Mouse (Mus musculus) erythroblast, embryonic 14.5 days (primary cell): Measurements from ENCODE around the gene Lemd2. TPM values are rescaled to one million over a fixed set of nuclear protein-coding genes. Genes with fewer than 3 reads are reported as not detected.
"Not testable (repeated sequence)": the region's sequence is repeated elsewhere in the genome, so short reads cannot be mapped to it uniquely, and the experiment has no call there.

Source experiments
- H3K27me3 ChIP-seq: 2 replicates; pipeline ENCODE4 v1.6.1; 2012; ENCODE audit warnings: inconsistent platforms; ENCODE audit not compliant: control insufficient read depth
- H3K36me3 ChIP-seq: 2 replicates; pipeline ENCODE4 v1.6.1; 2012; ENCODE audit warnings: mild to moderate bottlenecking, inconsistent platforms; ENCODE audit not compliant: control insufficient read depth
- H3K4me1 ChIP-seq: 2 replicates; pipeline ENCODE4 v1.6.1; 2012; ENCODE audit warnings: inconsistent platforms; ENCODE audit not compliant: control insufficient read depth
- H3K4me3 ChIP-seq: replicated peaks from 2 replicates; pipeline ENCODE3; 2012; ENCODE audit warnings: moderate library complexity, mild to moderate bottlenecking, inconsistent platforms
- H3K9me3 ChIP-seq: 2 replicates; pipeline ENCODE4 v1.6.1; 2012; ENCODE audit warnings: low read length, inconsistent platforms, mixed read lengths; ENCODE audit not compliant: control insufficient read depth
- GATA1 ChIP-seq: IDR thresholded peaks from 2 replicates; pipeline ENCODE4 v1.6.1; 2012; ENCODE audit warnings: low read length, inconsistent platforms, mixed read lengths
- TAL1 ChIP-seq: IDR thresholded peaks from 3 replicates; pipeline ENCODE4 v1.6.1; 2012; ENCODE audit warnings: low read length, inconsistent platforms, mixed read lengths
- polyA plus RNA-seq: library from polyadenylated mRNA; stranded (reverse); fragments of >175 nt; gene quantifications from 2 replicates; pipeline ENCODE4 v1.2.3, GENCODE M21; 2012

Lemd2 gene
- polyA plus RNA-seq, 1 experiment: 6.5 TPM

DNA sequence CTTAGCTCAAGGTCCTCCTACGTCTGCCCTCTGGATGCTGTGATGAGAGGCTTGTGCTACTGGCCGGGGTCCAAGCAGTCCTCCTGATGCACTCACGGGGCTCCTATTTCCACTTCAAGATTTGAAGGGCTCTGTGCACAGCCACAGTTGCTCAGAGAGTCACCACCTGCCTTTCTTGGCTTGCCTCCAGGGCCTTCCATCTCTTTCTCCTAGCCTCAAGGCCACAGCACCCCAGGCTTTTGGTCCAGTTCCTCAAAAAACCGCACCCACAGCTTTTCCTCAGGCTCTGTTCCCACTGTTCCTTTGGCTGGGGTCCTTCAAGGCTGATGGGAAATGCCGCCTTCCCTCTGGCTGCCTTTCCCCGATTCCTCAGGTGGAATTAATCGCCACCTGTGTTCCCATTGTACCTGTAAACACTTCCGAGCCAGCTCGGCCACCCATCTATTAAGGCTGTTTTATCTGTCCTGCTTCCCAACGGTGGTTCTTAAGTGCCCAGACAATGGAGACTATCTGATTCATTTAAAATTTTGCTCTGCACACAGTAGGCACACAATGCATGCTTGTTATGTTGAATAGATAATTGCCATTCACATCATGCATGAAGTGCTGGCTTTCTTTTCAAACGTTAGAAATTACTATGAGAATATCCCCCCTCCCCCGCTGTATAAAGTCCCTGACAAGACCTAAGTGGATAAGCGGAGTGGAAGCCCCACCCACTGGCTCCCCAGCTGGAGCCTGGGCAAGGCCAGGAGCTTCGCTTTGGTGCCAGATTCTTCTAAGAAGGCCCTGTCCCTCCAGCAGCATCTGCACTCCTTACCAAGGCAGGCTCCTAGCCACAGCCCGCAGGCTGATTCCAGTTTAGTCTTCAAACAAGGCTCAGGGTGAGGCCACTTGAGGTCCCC is 36.5 kb upstream of the Lemd2 start:
- Histone ChIP-seq H3K36me3 (no peaks in the 10 kb centered on the region), H3K9me3 (no peaks in the 10 kb centered on the region), H3K4me1 (no peaks in the 10 kb centered on the region), H3K4me3 (no peak overlapping the region), H3K27me3 (no peaks in the 10 kb centered on the region)
- TF ChIP-seq TAL1 (no peak), GATA1 (no peak)

DNA sequence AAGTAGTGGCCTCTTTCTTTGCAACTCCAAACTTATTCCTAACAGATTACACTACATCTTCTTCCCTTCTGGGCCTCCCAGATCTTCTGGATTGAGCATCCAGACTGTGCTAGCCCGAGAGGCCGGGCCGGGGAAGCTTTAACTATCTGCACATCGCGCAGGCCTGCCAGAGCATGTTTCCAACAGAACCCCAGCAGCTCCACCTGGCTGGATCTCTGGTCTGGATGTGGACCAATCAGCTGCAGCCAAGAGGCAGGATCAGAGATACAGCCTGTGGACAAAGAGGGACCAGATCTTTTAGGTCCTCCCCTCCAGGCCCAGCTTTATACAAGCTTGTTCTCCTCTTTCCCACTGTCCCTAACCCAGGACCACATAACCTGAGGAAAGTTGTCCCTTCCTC is 35.7 kb upstream of the Lemd2 start:
- Histone ChIP-seq H3K36me3 (no peaks in the 10 kb centered on the region), H3K4me3 (no peak overlapping the region), H3K27me3 (no peaks in the 10 kb centered on the region), H3K9me3 (no peaks in the 10 kb centered on the region), H3K4me1 (no peaks in the 10 kb centered on the region)
- no peak for TF ChIP-seq GATA1
- TF ChIP-seq TAL1: no peak

DNA sequence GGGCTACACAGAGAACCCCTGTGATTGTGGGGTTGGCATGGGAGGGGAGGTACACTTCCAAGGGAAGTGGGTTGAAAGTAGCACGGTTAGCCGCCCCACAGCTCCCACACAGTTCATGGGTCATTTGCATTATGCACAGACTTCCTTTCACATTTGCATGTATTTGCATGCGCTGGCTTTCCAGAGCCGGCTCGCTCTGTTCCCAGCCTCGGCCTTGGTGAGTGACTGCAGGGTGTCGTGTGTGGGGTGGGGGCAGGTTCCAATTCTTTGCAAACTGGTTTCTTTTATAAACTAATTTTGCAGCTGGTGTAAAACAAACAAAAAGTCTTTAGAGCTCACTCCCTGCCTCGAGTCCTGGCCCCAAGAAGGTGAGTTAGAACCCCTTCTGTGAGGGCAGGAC is 34.4 kb upstream of the Lemd2 start:
- no peak overlapping the region for H3K4me3 ChIP-seq
- no peaks in the 10 kb centered on the region for H3K27me3 ChIP-seq
- no peaks in the 10 kb centered on the region for H3K36me3 ChIP-seq
- peaks cover 4% of the 10 kb centered on the region for H3K9me3 ChIP-seq
- no peaks in the 10 kb centered on the region for H3K4me1 ChIP-seq
- TF ChIP-seq GATA1 (no peak), TAL1 (no peak)

DNA sequence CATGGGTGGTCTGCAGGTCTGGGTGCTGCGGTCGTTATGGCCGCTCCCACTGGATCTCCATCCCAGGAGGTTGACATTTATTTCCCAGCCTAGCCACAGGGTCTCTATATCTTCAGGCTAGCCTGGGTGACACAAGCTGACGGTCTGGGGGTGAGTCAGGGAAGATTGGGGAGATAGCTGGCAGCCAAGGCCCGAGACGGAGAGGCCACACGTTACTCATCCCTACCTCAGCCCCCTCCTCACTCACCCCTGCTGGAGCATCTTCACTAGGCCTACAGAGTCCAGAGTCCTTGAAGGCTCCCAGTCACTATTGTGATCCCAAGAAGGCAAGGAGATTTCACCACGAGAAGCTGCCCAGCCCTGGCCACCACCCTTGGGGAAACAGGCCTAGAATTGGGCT is 33.5 kb upstream of the Lemd2 start:
- Histone ChIP-seq H3K9me3 (peaks cover 4% of the 10 kb centered on the region), H3K27me3 (no peaks in the 10 kb centered on the region), H3K4me3 (no peak overlapping the region), H3K36me3 (no peaks in the 10 kb centered on the region), H3K4me1 (no peaks in the 10 kb centered on the region)
- TF ChIP-seq GATA1 (no peak), TAL1 (no peak)

DNA sequence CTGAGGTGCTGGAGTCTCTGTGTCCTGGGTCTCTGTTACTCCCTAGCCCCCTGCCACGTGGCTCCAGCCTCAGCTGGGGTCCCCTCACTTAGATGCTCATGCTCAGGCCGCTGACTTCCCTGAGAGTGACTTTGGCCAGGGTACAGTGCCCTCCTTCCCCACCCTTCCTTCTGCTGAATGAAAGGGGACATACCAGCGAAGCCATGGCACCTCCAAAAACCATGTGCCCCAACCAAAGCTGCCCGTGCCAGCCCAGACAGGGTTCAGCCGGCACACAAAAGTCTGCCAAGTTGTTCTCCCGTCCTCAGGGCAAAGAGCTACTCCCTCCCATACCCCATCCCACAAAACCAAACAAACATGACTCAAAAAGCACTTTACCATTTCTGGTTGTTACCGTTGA is 29.0 kb upstream of the Lemd2 start:
- H3K4me3 ChIP-seq: no peak overlapping the region
- H3K27me3 ChIP-seq: no peaks in the 10 kb centered on the region
- no peaks in the 10 kb centered on the region for H3K36me3 ChIP-seq
- H3K9me3 ChIP-seq: peaks cover 4% of the 10 kb centered on the region
- no peaks in the 10 kb centered on the region for H3K4me1 ChIP-seq
- no peak for TF ChIP-seq GATA1

DNA sequence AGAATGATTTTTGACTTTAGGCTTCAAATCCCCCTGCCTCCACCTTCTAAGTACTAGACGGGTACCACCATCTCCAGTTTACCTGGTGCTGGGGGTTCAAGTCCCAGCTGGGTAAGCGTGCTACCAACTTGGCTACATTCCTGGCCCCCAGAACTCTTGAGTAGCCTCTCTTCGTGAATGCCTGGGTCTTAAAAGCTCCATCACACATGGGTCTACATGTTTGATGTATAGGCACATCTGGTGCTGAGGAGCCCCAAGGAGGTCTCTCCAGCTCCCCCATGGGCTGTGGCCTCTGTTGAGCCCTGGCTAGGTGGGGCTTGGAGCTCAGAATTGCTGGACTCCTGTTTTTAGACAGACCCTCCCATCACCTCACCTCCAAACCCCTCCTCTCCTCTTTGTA is 27.9 kb upstream of the Lemd2 start:
- Histone ChIP-seq H3K4me3 (no peak overlapping the region), H3K4me1 (no peaks in the 10 kb centered on the region), H3K27me3 (no peaks in the 10 kb centered on the region), H3K9me3 (peaks cover 4% of the 10 kb centered on the region), H3K36me3 (no peaks in the 10 kb centered on the region)
- TF ChIP-seq GATA1 (no peak), TAL1 (no peak)

DNA sequence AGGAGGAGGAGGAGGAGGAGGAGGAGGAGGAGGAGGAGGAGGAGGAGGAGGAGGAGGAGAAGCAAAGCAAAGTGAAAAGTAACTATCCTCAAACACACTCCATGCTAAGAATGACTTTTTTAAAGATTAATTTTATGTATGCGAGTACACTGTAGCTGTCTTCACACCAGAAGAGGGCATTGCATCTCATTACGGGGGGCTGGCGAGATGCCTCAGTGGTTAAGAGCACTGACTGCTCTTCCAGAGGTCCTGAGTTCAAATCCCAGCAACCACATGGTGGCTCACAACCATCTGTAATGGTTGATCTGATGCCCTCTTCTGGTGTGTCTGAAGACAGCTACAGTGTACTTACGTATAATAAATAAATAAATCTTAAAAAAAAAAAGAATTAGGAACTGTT is 27.3 kb upstream of the Lemd2 start:
- not testable (repeated sequence) for H3K9me3 ChIP-seq, H3K36me3 ChIP-seq, H3K4me1 ChIP-seq, H3K4me3 ChIP-seq, H3K27me3 ChIP-seq

DNA sequence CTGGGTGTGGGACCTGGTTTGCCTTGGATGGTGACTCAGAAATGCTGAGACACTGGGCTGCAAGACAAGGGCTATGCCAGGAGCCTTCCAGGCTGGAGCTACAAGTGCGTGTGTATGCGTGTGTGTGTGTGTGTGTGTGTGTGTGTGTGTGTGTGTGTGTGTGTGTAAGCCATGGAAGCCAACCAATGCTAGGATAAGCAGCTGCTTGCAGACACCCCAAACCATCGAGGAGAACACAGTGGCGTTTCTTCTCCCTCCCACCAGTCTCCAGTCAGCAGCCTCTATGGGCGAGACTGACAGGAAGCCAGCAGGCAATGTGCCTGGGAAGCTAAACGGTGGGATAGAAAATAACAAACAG is 26.9 kb upstream of the Lemd2 start:
- Histone ChIP-seq H3K9me3 (peaks cover 4% of the 10 kb centered on the region), H3K27me3 (no peaks in the 10 kb centered on the region; the same call in 1 of the 2 replicates), H3K4me1 (no peaks in the 10 kb centered on the region), H3K4me3 (no peak overlapping the region), H3K36me3 (no peaks in the 10 kb centered on the region)
- TF ChIP-seq GATA1 (no peak), TAL1 (no peak)

DNA sequence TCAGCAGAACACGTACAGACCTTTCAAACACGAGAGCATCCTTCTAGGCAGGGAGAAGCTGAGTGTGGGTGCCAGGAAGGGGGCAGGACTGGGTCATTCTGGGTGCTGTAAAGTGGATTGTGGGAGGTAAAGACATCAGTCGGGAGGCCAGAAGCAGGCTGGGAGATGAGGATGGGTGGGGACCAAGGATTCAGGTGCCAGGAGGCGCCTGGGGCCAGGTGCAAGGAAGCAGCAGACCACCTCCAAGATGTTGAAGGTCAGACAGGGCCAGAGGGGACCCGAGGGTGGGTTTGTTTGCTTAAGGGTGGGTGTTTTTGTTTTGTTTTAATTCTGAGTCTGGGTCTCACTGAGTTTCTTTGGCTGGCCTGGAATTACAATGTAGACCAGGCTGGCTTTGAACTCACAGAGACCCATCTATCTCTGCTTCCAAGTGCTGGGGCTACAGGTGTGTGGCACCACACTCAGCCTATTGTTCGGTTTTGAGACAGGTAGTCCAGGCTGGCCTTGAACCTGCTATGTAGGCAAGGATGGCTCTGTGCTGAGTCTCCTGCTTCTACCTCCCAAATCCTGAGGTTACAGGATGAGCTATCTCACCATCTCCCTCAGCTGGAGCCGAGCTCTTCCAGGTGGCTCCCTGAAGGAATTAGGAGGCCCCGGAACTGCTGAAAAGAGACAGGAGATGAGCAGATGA is 26.3 kb upstream of the Lemd2 start:
- H3K27me3 ChIP-seq: no peaks in the 10 kb centered on the region; the same call in 1 of the 2 replicates
- no peak overlapping the region for H3K4me3 ChIP-seq
- H3K4me1 ChIP-seq: no peaks in the 10 kb centered on the region
- H3K36me3 ChIP-seq: no peaks in the 10 kb centered on the region
- TF ChIP-seq GATA1: no peak
- no peak for TF ChIP-seq TAL1
- H3K9me3 ChIP-seq: peaks cover 4% of the 10 kb centered on the region
